Mouse (Mus musculus) ES-E14 (cell line): ENCODE measurements at regions not wholly inside any gene's neighbourhood (a gene's known extent, or its start where the extent isn't known, plus 50 kb on each side); places are given as distances from the start of the nearest gene placed in this dataset.

Source experiments
- DNase-seq: peaks from one replicate; pipeline ENCODE4 v3.0.0-alpha.2; 2013; ENCODE audit warnings: low read depth, low spot score
- H3K27ac ChIP-seq: 2 replicates; pipeline ENCODE4 v1.5.1; 2012; ENCODE audit warnings: low read depth, mild to moderate bottlenecking, low read length, moderate library complexity, mixed read lengths; ENCODE audit not compliant: poor library complexity, insufficient read depth, severe bottlenecking
- H3K36me3 ChIP-seq: 2 replicates; pipeline ENCODE4 v1.6.1; 2012; ENCODE audit warnings: mild to moderate bottlenecking, low read length, moderate library complexity, mixed read lengths; ENCODE audit not compliant: control insufficient read depth, poor library complexity, insufficient read depth, severe bottlenecking
- H3K4me1 ChIP-seq, 2 experiments: fragments of 150-350 bp in 1 of 2; sonication (generic) in 1 of 2; 2 replicates each; pipeline ENCODE4 v1.6.1; 2012; ENCODE audit warnings: low read length in 2 of 2, mild to moderate bottlenecking in 1 of 2, mixed read lengths in 1 of 2; ENCODE audit not compliant: control insufficient read depth in 2 of 2, insufficient read depth in 2 of 2, poor library complexity in 1 of 2
- H3K4me3 ChIP-seq, 2 experiments: fragments of 150-350 bp in 1 of 2; sonication (generic) in 1 of 2; 2 replicates each; pipeline ENCODE4 v1.5.1; 2012; ENCODE audit warnings: low read length in 2 of 2, low read depth in 1 of 2, mild to moderate bottlenecking in 1 of 2, mixed read lengths in 1 of 2; ENCODE audit not compliant: insufficient read depth in 1 of 2, poor library complexity in 1 of 2, severe bottlenecking in 1 of 2
- H3K9ac ChIP-seq: 2 replicates; pipeline ENCODE4 v1.6.1; 2012; ENCODE audit warnings: low read depth, mild to moderate bottlenecking, low read length, mixed read lengths; ENCODE audit not compliant: poor library complexity, insufficient read depth, severe bottlenecking
- H3K9me3 ChIP-seq: fragments of 150-350 bp; sonication (generic); 2 replicates; pipeline ENCODE4 v1.6.1; 2012; ENCODE audit warnings: low read depth, mild to moderate bottlenecking, low read length; ENCODE audit not compliant: control insufficient read depth, insufficient read depth
- CHD2 ChIP-seq: IDR thresholded peaks from 2 replicates; pipeline ENCODE4 v1.6.1; 2014; ENCODE audit warnings: mild to moderate bottlenecking, low read depth, low read length, inconsistent platforms
- HCFC1 ChIP-seq: IDR thresholded peaks from 2 replicates; pipeline ENCODE4 v1.6.1; 2012; ENCODE audit warnings: low read length, inconsistent platforms, borderline replicate concordance; ENCODE audit not compliant: insufficient read depth
- MAFK ChIP-seq: IDR thresholded peaks from 2 replicates; pipeline ENCODE4 v1.6.1; 2014; ENCODE audit warnings: mild to moderate bottlenecking, low read depth, low read length, inconsistent platforms; ENCODE audit not compliant: insufficient read depth
- ZC3H11A ChIP-seq: IDR thresholded peaks from 2 replicates; pipeline ENCODE4 v1.6.1; 2012; ENCODE audit warnings: low read depth, mild to moderate bottlenecking, inconsistent platforms, low read length, borderline replicate concordance
- ZNF384 ChIP-seq: IDR thresholded peaks from 2 replicates; pipeline ENCODE4 v1.6.1; 2012; ENCODE audit warnings: low read depth, low read length, inconsistent platforms
- in situ Hi-C, 2 experiments: fragments of 600-800 bp; cut with MboI; formaldehyde crosslinking; loops; one replicate each; pipeline ENCODE4 v1.15.1; 2025; ENCODE audit warnings: low sequenced_read_pairs in 2 of 2, inconsistent platforms in 1 of 2; ENCODE audit not compliant: unreplicated experiment in 2 of 2

DNA sequence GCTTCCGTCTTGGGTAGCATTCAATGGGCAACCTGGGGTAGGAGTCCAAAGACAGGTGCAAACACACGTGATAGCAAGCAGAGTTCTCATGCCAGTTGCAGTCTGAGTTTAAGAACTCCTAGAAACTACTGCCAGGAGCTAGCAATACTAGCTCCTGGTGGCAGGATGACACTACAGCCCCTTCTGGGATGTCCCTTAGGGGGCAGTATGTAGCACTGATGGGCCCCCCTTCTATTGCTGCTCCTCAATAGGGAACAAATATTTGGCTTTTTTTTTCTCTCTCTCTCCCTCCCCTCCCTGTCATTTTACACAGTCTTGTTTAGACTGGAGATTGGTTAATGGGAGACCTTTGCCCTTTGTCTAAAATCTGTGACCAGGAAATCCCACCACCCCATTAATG lies 282.2 kb downstream of the Maf start:
- no peak overlapping the region for H3K27ac ChIP-seq
- no peak for DNase-seq
- no peaks in the 10 kb centered on the region for H3K9me3 ChIP-seq
- H3K36me3 ChIP-seq, result no peaks in the 10 kb centered on the region
- in situ Hi-C loops, result no loop called here
- H3K9ac ChIP-seq, result no peak overlapping the region
- H3K4me3 ChIP-seq, result no peak overlapping the region
- no peaks in the 10 kb centered on the region for H3K4me1 ChIP-seq
- no peak for TF ChIP-seq ZNF384

DNA sequence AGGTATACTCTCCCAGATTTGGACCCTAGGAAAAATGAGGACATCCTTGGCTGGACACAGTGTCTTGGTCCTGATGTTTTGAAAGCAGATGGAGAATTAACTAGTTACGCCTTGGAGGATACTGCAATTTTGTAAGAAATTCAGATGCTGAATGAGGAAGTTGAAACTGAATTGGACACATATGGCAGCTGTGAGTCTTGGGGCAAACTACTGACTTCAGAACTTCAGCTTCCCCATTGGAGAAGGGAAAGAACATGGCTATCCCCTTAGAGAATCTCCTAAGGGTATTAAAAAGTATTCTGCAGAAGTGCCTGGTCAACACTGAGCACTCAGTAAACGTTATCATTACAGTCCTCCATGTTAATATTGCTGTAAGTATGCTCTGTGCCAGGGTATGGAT lies 283.9 kb downstream of the Maf start:
- no peak overlapping the region for H3K27ac ChIP-seq
- in situ Hi-C loops, result loop anchor here in 1 of 2 experiments (5.0 kb wide), 1 partner anchor 51 kb away; no protein-coding TSS in a partner anchor
- DNase-seq, result no peak
- H3K9me3 ChIP-seq, result no peaks in the 10 kb centered on the region
- no peaks in the 10 kb centered on the region for H3K4me1 ChIP-seq
- no peak overlapping the region for H3K4me3 ChIP-seq
- TF ChIP-seq ZC3H11A (no peak), ZNF384 (no peak), HCFC1 (no peak), MAFK (no peak), CHD2 (no peak)
- H3K9ac ChIP-seq, result no peak overlapping the region
- no peaks in the 10 kb centered on the region for H3K36me3 ChIP-seq

DNA sequence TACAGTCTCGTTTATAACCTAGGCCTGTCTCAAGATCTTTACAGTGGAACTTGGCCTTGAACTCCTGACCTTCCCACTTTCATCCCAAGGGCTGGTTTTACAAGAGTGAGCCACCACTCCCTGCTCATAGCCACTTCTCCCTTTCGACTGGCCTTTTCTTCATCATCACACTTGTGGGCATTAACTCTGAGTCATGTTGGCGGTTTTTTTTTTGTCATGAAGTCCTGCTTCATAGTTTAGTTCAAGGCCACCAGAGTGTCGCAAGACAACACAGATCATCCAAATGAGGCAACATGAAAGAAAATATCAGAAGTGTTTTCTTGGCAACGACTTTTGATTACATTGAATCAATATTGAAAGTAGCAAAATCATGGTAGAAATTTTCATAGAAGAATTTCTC lies 284.5 kb downstream of the Maf start:
- Histone ChIP-seq H3K27ac (no peak overlapping the region), H3K4me1 (no peaks in the 10 kb centered on the region), H3K4me3 (no peak overlapping the region), H3K9ac (no peak overlapping the region), H3K9me3 (no peaks in the 10 kb centered on the region), H3K36me3 (no peaks in the 10 kb centered on the region)
- DNase-seq, result no peak
- TF ChIP-seq CHD2, result no peak
- no peak for TF ChIP-seq ZC3H11A
- no peak for TF ChIP-seq ZNF384
- no peak for TF ChIP-seq HCFC1
- TF ChIP-seq MAFK, result no peak
- in situ Hi-C loops, result loop anchor here in 1 of 2 experiments (5.0 kb wide), 1 partner anchor 51 kb away; no protein-coding TSS in a partner anchor

DNA sequence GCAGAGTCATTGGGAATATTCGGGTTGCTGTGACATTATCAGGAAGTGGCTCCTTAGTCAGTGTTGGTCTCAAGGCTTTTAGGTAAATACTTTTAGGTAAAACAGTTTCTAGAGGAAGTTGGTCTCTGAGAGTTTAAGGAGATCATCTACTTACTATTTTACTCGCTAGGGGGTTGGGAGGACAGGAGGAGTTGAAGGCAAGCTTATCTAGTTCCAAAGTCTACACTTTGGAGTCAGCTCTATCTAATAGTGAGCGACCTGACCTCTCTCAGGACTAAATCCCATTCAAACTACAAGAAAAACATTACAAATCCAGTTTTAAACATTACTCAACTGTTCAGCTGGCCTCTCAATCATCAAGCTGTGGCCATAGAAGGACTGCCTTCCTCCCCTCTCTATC lies 287.1 kb downstream of the Maf start:
- TF ChIP-seq HCFC1 (no peak), ZNF384 (no peak), ZC3H11A (no peak), MAFK (no peak)
- Histone ChIP-seq H3K4me1 (no peaks in the 10 kb centered on the region), H3K9me3 (no peaks in the 10 kb centered on the region), H3K4me3 (no peak overlapping the region), H3K9ac (no peak overlapping the region), H3K36me3 (no peaks in the 10 kb centered on the region), H3K27ac (no peak overlapping the region)
- DNase-seq, result no peak
- in situ Hi-C loops, result loop anchor here in 1 of 2 experiments (5.0 kb wide), 1 partner anchor 48 kb away; no protein-coding TSS in a partner anchor

DNA sequence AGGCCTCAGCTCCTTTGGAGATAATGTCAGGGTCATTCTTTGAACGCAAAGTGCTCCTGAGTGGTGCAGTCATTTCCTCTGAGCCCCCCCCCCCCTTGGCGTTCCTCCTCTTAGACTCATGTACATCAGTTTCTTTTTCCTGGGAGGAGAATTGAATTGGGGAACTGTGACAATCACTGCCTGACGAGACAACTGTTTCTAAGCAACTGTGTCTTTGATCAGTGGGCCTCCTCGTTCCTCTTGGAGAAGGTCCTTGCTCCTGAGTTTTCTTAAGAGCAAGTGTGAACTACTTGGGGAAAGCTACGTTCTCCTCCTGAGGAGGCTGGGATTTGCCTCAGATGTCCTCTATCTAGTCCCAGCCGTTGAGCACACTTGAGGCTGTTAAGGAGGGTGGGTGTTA lies 287.5 kb downstream of the Maf start:
- Histone ChIP-seq H3K4me1 (no peaks in the 10 kb centered on the region), H3K27ac (no peak overlapping the region), H3K4me3 (no peak overlapping the region), H3K36me3 (no peaks in the 10 kb centered on the region), H3K9me3 (no peaks in the 10 kb centered on the region), H3K9ac (no peak overlapping the region)
- in situ Hi-C loops, result loop anchor here in 1 of 2 experiments (5.0 kb wide), 1 partner anchor 48 kb away; no protein-coding TSS in a partner anchor
- TF ChIP-seq ZNF384 (no peak), CHD2 (no peak)
- no peak for DNase-seq
